Mouse (Mus musculus): ENCODE results near the gene Pacsin1. TPM values are rescaled to one million over a fixed set of nuclear protein-coding genes. Genes with fewer than 3 reads are reported as not detected.

The Pacsin1 gene
- polyA plus RNA-seq, 1 experiment, result 12.0 TPM

DNA sequence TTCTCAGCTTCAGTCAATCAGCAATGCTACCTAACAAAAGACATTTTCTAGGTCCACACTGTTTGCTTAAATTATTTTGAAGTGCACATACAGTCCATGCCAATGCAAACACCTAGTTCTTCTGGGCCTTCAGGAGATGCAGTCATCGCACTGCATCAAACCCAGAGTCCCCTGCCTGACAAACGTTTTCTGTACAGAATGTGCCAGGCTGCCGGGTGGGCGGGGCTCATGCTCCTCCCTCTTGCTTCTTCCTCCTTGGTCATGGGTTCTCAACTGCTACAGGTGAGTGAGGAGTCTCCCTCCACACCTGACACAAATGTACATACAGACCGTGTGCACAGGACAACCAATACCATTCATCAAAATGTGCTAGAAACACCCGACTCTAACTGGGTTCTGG, 104.9 kb downstream of the Pacsin1 start:
- no peak overlapping the region for H3K4me3 ChIP-seq (replicated peaks; ENCODE audit: control insufficient read depth, low read depth, low read length)
- no peaks in the 10 kb centered on the region for H3K4me1 ChIP-seq (ENCODE audit: control insufficient read depth, insufficient read depth, low read length)
- 75% methylated on average over 6 of the region's 6 CpGs for WGBS
- H3K27ac ChIP-seq (ENCODE audit: control insufficient read depth, insufficient read depth, low read depth, low read length, poor library complexity), result no peak overlapping the region
- no peak for TF ChIP-seq CTCF (IDR thresholded peaks at IDR 0.05; ENCODE audit: control insufficient read depth, insufficient read depth, low read length)

Other genes with a start within 250 kb of the Pacsin1 start
- not detected in 2 replicates for gene Grm4, start 134.1 kb upstream of the Pacsin1 start, polyA plus RNA-seq (2011; ENCODE audit: insufficient read depth, insufficient read length, low replicate concordance, missing spikeins)
- 38.0 and 99.4 TPM in 2 replicates for gene Hmga1, start 99.0 kb upstream of the Pacsin1 start, polyA plus RNA-seq (2011; ENCODE audit: insufficient read depth, insufficient read length, low replicate concordance, missing spikeins)
- 17.7 and 22.0 TPM in 2 replicates for gene AI413582, start 89.8 kb upstream of the Pacsin1 start, polyA plus RNA-seq (2011; ENCODE audit: insufficient read depth, insufficient read length, low replicate concordance, missing spikeins)
- gene Nudt3, start 32.0 kb upstream of the Pacsin1 start, polyA plus RNA-seq (2011; ENCODE audit: insufficient read depth, insufficient read length, low replicate concordance, missing spikeins), result 84.4 and 97.1 TPM in 2 replicates
- gene RPS10-NUDT3, start 20.3 kb upstream of the Pacsin1 start, polyA plus RNA-seq (2011; ENCODE audit: insufficient read depth, insufficient read length, low replicate concordance, missing spikeins), result not detected in 2 replicates
- 1,643 and 1,889 TPM in 2 replicates for gene Rps10, start 18.8 kb upstream of the Pacsin1 start, polyA plus RNA-seq (2011; ENCODE audit: insufficient read depth, insufficient read length, low replicate concordance, missing spikeins)
- not detected in 2 replicates for gene Spdef, start 73.4 kb downstream of the Pacsin1 start, polyA plus RNA-seq (2011; ENCODE audit: insufficient read depth, insufficient read length, low replicate concordance, missing spikeins)
- gene D17Wsu92e, start 165.1 kb downstream of the Pacsin1 start, polyA plus RNA-seq (2011; ENCODE audit: insufficient read depth, insufficient read length, low replicate concordance, missing spikeins), result 67.3 and 80.9 TPM in 2 replicates
- gene Snrpc, start 182.6 kb downstream of the Pacsin1 start, polyA plus RNA-seq (2011; ENCODE audit: insufficient read depth, insufficient read length, low replicate concordance, missing spikeins), result 49.4 and 74.7 TPM in 2 replicates
- gene Uhrf1bp1, start 200.9 kb downstream of the Pacsin1 start, polyA plus RNA-seq (2011; ENCODE audit: insufficient read depth, insufficient read length, low replicate concordance, missing spikeins), result 5.9 and 7.9 TPM in 2 replicates

Data from bone marrow, adult 2 months (tissue).